Mouse (Mus musculus) heart, adult 18-20 months (tissue): Measurements from ENCODE around the gene Gorasp2. TPM values are rescaled to one million over a fixed set of nuclear protein-coding genes. Genes with fewer than 3 reads are reported as not detected.

Source experiments
- DNase-seq, 2 experiments: peaks; one replicate each; pipeline ENCODE4 v3.0.0; 2021 to 2022; ENCODE audit warnings: mixed read lengths in 1 of 2
- total RNA-seq, 2 experiments: library from RNA; stranded (reverse); gene quantifications; 2 replicates each; pipeline ENCODE4 v1.2.3; 2021

Gorasp2 gene
- total RNA-seq, 2 experiments from 2014 or later: 58.0 to 61.3 TPM

- no peak for DNase-seq
Measured at GRCm38 (mm10) chr2:70741901-70742300, 80.5 kb downstream of the Gorasp2 start.

GRCm38 (mm10) chr2:70742588-70742987 lies 81.2 kb downstream of the Gorasp2 start:
- no peak for DNase-seq

- no peak for DNase-seq
Measured at GRCm38 (mm10) chr2:70751655-70752054, 90.3 kb downstream of the Gorasp2 start.

- DNase-seq: no peak
Measured at GRCm38 (mm10) chr2:70752149-70752548, 90.8 kb downstream of the Gorasp2 start.

Other genes starting within 250 kb of the Gorasp2 start
- not detected for gene Sp5, start 186.7 kb upstream of the Gorasp2 start, total RNA-seq
- 1 to 10 TPM in 1 of 2 experiments, not detected in 1; 1.3 TPM for gene Erich2, start 152.8 kb upstream of the Gorasp2 start, total RNA-seq
- under 1 TPM in 1 of 2 experiments, not detected in 1; 0.17 TPM for gene Gad1, start 108.5 kb upstream of the Gorasp2 start, total RNA-seq
- not detected for gene Gm26558, start 532 bp downstream of the Gorasp2 start, total RNA-seq
- gene Tlk1, start 164.2 kb downstream of the Gorasp2 start, total RNA-seq: 10 to 100 TPM; 27.0 to 33.3 TPM